Mouse (Mus musculus): ENCODE data around the gene Mpz. TPM values are rescaled to one million over a fixed set of nuclear protein-coding genes. Genes with fewer than 3 reads are reported as not detected.
A peak's percentile ranks its signal among the peaks of the same experiment; 100 is the strongest.

The Mpz gene
- polyA plus RNA-seq, 1 experiment from 2014 or later: 0.06 TPM

DNA sequence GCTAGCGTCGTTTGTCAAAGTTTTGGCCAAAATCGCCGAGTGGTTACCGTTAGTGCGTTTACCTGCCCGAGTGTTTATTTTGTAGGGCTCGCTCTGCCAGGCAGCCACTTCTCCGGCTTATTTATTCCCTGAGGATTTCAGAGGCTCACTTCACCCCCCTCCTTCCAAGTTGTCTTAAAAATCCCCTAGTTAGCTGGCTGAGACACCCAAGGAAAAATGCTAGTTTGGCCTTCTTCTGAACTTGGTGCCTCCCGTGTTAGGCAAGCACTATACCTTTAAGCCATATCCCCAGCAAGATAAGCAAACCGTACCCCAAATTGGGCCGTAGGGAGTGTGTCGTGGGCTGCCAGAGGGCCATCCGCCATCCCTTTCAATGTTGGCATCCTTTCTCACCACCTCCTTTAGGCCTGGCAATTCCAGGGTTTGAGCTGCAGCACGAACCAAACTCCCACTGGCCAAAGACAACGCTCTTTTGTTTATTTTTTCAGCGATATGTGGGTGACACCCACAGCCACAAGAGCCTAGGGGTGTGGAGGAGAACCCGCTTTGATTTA lies 404 bp downstream of the Mpz start:
- peak overlapping the region; percentile 85 for H3K4me3 ChIP-seq
- peaks cover 2% of the 10 kb centered on the region; the same call in 1 of the 2 replicates for H3K36me3 ChIP-seq
- peaks cover 16% of the 10 kb centered on the region for H3K27me3 ChIP-seq (ENCODE audit: insufficient read depth, poor library complexity, severe bottlenecking)
- DNase-seq (ENCODE audit: low spot score): no peak
- peak overlapping the region; percentile 96 for H3K27ac ChIP-seq
- no peaks in the 10 kb centered on the region for H3K9me3 ChIP-seq
- 5% methylated on average over 18 of the region's 18 CpGs for WGBS
- peaks cover 17% of the 10 kb centered on the region; the same call in 1 of the 2 replicates for H3K4me1 ChIP-seq

GRCm38 (mm10) chr1:171151966-171152365 lies 1.5 kb downstream of the Mpz start:
- no peak for DNase-seq (ENCODE audit: low spot score)
- Histone ChIP-seq H3K9me3 (no peaks in the 10 kb centered on the region), H3K27ac (no peak overlapping the region), H3K27me3 (ENCODE audit: insufficient read depth, poor library complexity, severe bottlenecking) (peaks cover 26% of the 10 kb centered on the region), H3K36me3 (no peaks in the 10 kb centered on the region), H3K4me3 (no peak overlapping the region), H3K4me1 (peaks cover 17% of the 10 kb centered on the region; the same call in 1 of the 2 replicates)
- WGBS: 81% methylated on average over 4 of the region's 4 CpGs

- Histone ChIP-seq H3K9me3 (no peaks in the 10 kb centered on the region), H3K27ac (no peak overlapping the region), H3K4me1 (peaks cover 13% of the 10 kb centered on the region), H3K27me3 (ENCODE audit: insufficient read depth, poor library complexity, severe bottlenecking) (peaks cover 68% of the 10 kb centered on the region), H3K36me3 (no peaks in the 10 kb centered on the region), H3K4me3 (no peak overlapping the region)
- DNase-seq (ENCODE audit: low spot score): no peak
- WGBS: 67% methylated on average over 3 of the region's 3 CpGs
Measured at GRCm38 (mm10) chr1:171156644-171157043, 6.1 kb downstream of the Mpz start.

- no peak for DNase-seq (ENCODE audit: low spot score)
- H3K9me3 ChIP-seq: no peaks in the 10 kb centered on the region
- no peaks in the 10 kb centered on the region for H3K36me3 ChIP-seq
- H3K4me3 ChIP-seq: no peak overlapping the region
- peaks cover 13% of the 10 kb centered on the region for H3K4me1 ChIP-seq
- no peak overlapping the region for H3K27ac ChIP-seq
- H3K27me3 ChIP-seq (ENCODE audit: insufficient read depth, poor library complexity, severe bottlenecking): peaks cover 68% of the 10 kb centered on the region
Measured at GRCm38 (mm10) chr1:171157965-171158364, 7.5 kb downstream of the Mpz start.

GRCm38 (mm10) chr1:171159485-171159975 lies 9.0 kb downstream of the Mpz start:
- Histone ChIP-seq H3K4me3 (peak overlapping the region; percentile 52), H3K9me3 (no peaks in the 10 kb centered on the region), H3K36me3 (no peaks in the 10 kb centered on the region), H3K27ac (peak overlapping the region; percentile 22; the same call in 1 of the 2 replicates), H3K4me1 (peaks cover 13% of the 10 kb centered on the region), H3K27me3 (ENCODE audit: insufficient read depth, poor library complexity, severe bottlenecking) (peaks cover 65% of the 10 kb centered on the region)
- WGBS: 4% methylated on average over 15 of the region's 15 CpGs
- DNase-seq (ENCODE audit: low spot score): no peak

GRCm38 (mm10) chr1:171162526-171162925 lies 12.0 kb downstream of the Mpz start:
- Histone ChIP-seq H3K4me3 (no peak overlapping the region), H3K27me3 (ENCODE audit: insufficient read depth, poor library complexity, severe bottlenecking) (peaks cover 38% of the 10 kb centered on the region), H3K4me1 (peaks cover 13% of the 10 kb centered on the region), H3K36me3 (no peaks in the 10 kb centered on the region), H3K9me3 (no peaks in the 10 kb centered on the region), H3K27ac (no peak overlapping the region)
- no peak for DNase-seq (ENCODE audit: low spot score)
- WGBS: 90% methylated on average over 3 of the region's 3 CpGs

DNA sequence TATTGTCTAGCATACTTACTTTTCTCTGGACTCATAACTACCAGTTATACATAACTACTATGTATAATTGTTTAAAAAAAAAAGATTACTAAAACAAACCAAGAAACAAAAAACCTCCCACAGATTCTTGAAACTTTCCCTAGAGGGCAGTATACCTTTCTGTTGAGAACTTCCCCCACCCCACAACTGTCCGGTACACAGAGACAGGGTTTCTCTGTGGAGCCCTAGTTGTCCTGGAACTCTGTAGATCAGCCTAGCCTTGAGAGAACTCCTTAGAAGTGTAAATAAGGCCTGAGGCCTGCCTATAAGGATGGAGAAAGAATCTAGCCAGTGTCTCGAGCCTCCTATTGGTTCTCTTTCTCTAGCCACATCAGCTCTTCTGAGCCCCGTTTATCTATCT lies 13.7 kb downstream of the Mpz start:
- H3K4me3 ChIP-seq: no peak overlapping the region

DNA sequence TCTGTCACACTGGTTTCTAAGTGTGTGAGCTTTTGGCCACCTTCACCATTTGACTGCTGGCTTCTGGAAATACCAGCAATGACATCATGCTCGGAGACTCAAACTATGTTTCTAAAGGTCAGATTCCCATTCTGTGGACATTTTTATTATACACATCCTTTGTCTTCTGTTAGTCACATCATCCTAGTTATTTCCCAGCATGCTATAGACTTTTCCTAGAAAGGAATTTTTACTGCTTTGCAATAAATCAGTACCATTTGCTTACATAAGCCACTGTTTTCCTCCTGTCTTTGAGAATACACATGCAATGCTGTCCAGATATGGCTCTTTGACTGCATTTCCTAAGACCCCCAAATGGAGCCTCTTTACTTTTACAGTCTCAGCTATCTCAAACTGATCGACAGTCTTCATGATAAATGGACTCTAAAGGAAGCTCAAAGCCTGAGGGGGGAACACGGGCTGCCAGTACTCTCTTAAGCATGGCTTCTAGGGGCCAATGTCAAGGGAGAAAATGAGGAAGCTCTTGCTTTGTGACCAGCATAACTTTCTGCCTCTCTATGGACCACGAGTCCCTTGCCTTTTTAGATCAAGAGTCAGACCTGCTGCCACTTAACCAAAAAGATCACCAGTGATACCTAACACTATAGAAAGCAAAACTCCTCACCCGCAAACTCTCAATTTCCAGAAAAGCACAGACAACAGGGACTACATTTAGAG lies 15.3 kb downstream of the Mpz start:
- no peak overlapping the region for H3K27ac ChIP-seq
- H3K4me1 ChIP-seq: 0 out of 2 replicates have a peak, but pooled peaks cover 2% of the 10 kb centered on the region
- 62% methylated on average over 5 of the region's 5 CpGs for WGBS
- no peaks in the 10 kb centered on the region for H3K9me3 ChIP-seq
- no peak for DNase-seq (ENCODE audit: low spot score)
- no peaks in the 10 kb centered on the region for H3K36me3 ChIP-seq
- H3K4me3 ChIP-seq: no peak overlapping the region
- H3K27me3 ChIP-seq (ENCODE audit: insufficient read depth, poor library complexity, severe bottlenecking): peaks cover 8% of the 10 kb centered on the region

More for the DNA sequence above, 13.7 kb downstream of the Mpz start:
- Histone ChIP-seq H3K9me3 (no peaks in the 10 kb centered on the region), H3K27me3 (ENCODE audit: insufficient read depth, poor library complexity, severe bottlenecking) (peaks cover 24% of the 10 kb centered on the region), H3K36me3 (no peaks in the 10 kb centered on the region), H3K4me1 (peaks cover 12% of the 10 kb centered on the region), H3K27ac (no peak overlapping the region)
- WGBS: 29% methylated on average over 3 of the region's 3 CpGs
- no peak for DNase-seq (ENCODE audit: low spot score)

- whole genome bisulfite sequencing: 82% methylated on average over 12 of the region's 12 CpGs
- H3K27ac ChIP-seq: no peak overlapping the region
- no peak overlapping the region for H3K4me3 ChIP-seq
- peaks cover 3% of the 10 kb centered on the region; the same call in 1 of the 2 replicates for H3K36me3 ChIP-seq
- H3K4me1 ChIP-seq: peaks cover 11% of the 10 kb centered on the region
- H3K9me3 ChIP-seq: no peaks in the 10 kb centered on the region
- H3K27me3 ChIP-seq (ENCODE audit: insufficient read depth, poor library complexity, severe bottlenecking): no peaks in the 10 kb centered on the region
- DNase-seq (ENCODE audit: low spot score): no peak
Measured at GRCm38 (mm10) chr1:171168906-171169305, 18.4 kb downstream of the Mpz start.

- 50% methylated on average over 3 of the region's 3 CpGs for WGBS
- Histone ChIP-seq H3K27me3 (ENCODE audit: insufficient read depth, poor library complexity, severe bottlenecking) (no peaks in the 10 kb centered on the region), H3K36me3 (peaks cover 3% of the 10 kb centered on the region; the same call in 1 of the 2 replicates), H3K9me3 (no peaks in the 10 kb centered on the region), H3K27ac (no peak overlapping the region), H3K4me1 (peaks cover 21% of the 10 kb centered on the region), H3K4me3 (no peak overlapping the region)
- DNase-seq (ENCODE audit: low spot score): no peak
Measured at GRCm38 (mm10) chr1:171169913-171170312, 19.4 kb downstream of the Mpz start.

- 42% methylated on average over 3 of the region's 3 CpGs for WGBS
- Histone ChIP-seq H3K4me1 (peaks cover 21% of the 10 kb centered on the region), H3K4me3 (no peak overlapping the region), H3K9me3 (no peaks in the 10 kb centered on the region), H3K36me3 (peaks cover 3% of the 10 kb centered on the region; the same call in 1 of the 2 replicates), H3K27me3 (ENCODE audit: insufficient read depth, poor library complexity, severe bottlenecking) (no peaks in the 10 kb centered on the region), H3K27ac (peak overlapping the region; percentile 77)
- no peak for DNase-seq (ENCODE audit: low spot score)
Measured at GRCm38 (mm10) chr1:171171138-171171537, 20.6 kb downstream of the Mpz start.

- Histone ChIP-seq H3K4me3 (no peak overlapping the region), H3K27me3 (ENCODE audit: insufficient read depth, poor library complexity, severe bottlenecking) (no peaks in the 10 kb centered on the region), H3K36me3 (peaks cover 3% of the 10 kb centered on the region; the same call in 1 of the 2 replicates), H3K27ac (no peak overlapping the region), H3K4me1 (peaks cover 21% of the 10 kb centered on the region), H3K9me3 (no peaks in the 10 kb centered on the region)
- WGBS: 85% methylated on average over 8 of the region's 8 CpGs
- DNase-seq (ENCODE audit: low spot score): no peak
Measured at GRCm38 (mm10) chr1:171172779-171173178, 22.3 kb downstream of the Mpz start.

DNA sequence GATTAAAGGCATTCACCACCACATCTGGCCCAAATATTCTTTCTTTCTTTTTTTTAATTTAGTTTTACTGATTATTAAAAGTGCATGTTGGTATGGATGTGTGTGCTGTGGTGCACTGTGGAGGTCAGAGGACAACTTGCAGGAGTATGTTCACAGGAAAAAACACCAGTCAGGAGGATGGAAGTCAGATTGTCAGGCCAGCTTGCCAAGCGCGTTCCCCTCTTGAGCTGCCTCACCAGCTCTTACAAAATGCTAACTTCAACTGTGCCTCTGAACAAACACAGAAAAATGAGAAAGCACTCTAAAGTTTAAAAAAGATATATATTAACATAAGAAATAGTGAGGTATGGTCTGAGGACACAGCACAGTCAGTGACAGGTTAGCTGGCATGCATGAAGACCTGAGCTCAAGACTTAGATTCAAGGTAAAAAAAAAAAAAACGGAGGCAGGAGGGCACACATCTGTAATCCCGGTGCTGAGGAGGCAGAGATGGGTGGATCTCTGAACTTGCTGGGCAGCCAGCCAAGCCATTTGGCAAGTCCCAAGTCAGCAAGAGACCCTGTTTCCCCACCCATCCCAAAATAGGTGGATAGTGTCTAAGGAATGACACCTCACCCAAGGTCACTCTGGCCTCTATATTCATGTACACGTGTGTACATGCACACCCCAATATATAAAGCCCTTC lies 29.1 kb downstream of the Mpz start:
- DNase-seq (ENCODE audit: low spot score): no peak
- no peak overlapping the region for H3K27ac ChIP-seq
- H3K4me3 ChIP-seq: no peak overlapping the region
- H3K36me3 ChIP-seq: no peaks in the 10 kb centered on the region
- WGBS: 72% methylated on average over 5 of the region's 5 CpGs
- H3K27me3 ChIP-seq (ENCODE audit: insufficient read depth, poor library complexity, severe bottlenecking): no peaks in the 10 kb centered on the region
- no peaks in the 10 kb centered on the region for H3K9me3 ChIP-seq
- peaks cover 13% of the 10 kb centered on the region for H3K4me1 ChIP-seq

All from heart, embryonic 10.5 days (tissue).